Mouse (Mus musculus) common myeloid progenitor, adult 5-6 weeks (primary cell): Measurements from ENCODE around the gene Shroom3. TPM values are rescaled to one million over a fixed set of nuclear protein-coding genes. Genes with fewer than 3 reads are reported as not detected.

ENCODE experiments used
- ATAC-seq: replicated peaks from 2 replicates; pipeline ENCODE4 v1.8.0; 2016; ENCODE audit warnings: low read depth, mild to moderate bottlenecking, moderate TSS enrichment, inconsistent platforms; ENCODE audit not compliant: poor library complexity, severe bottlenecking
- total RNA-seq: library from RNA; stranded (forward); fragments of 200-1000, 187-1606 nt; gene quantifications from 2 replicates; pipeline ENCODE4 v1.2.3, GENCODE M21; 2017

Gene Shroom3
- total RNA-seq, result 0.05 TPM in 1 of 2 replicates, not detected in the other

- no peak for ATAC-seq
Measured at GRCm38 (mm10) chr5:92683351-92683807, at the start of gene Shroom3. Gene Shroom3, plus strand, starts transcription at chr5:92683435.

- no peak for ATAC-seq
Measured at GRCm38 (mm10) chr5:92633526-92633925, 49.7 kb upstream of the Shroom3 start.

GRCm38 (mm10) chr5:92634916-92635315 is 48.3 kb upstream of the Shroom3 start:
- ATAC-seq, result no peak

- ATAC-seq, result no peak
Measured at GRCm38 (mm10) chr5:92635891-92636290, 47.3 kb upstream of the Shroom3 start.

- ATAC-seq, result no peak
Measured at GRCm38 (mm10) chr5:92640861-92641260, 42.4 kb upstream of the Shroom3 start.

DNA sequence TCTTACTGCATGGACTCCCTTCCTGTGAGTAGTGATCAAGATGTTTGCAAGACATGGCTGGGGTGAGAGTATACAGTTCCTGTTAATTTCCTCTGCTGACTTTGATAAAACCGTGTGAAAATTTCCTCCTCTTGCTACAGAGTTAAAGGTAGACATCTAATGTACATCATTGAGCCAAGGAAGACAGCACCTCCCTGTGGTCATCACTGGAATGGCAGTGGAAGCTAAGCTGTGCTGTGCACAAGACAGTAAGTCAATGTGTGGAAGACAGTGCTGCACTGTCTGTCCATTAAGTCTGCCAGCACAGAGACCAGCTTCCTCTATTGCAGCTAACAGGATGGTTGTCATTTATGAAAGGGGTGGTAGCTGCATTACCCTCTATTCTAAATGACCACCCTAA is 27.0 kb upstream of the Shroom3 start:
- peak; percentile 97 for ATAC-seq

GRCm38 (mm10) chr5:92664321-92664720 is 18.9 kb upstream of the Shroom3 start:
- ATAC-seq, result no peak

- ATAC-seq, result peak; percentile 76
Measured at GRCm38 (mm10) chr5:92666860-92667259, 16.4 kb upstream of the Shroom3 start.

GRCm38 (mm10) chr5:92674859-92675573 is 8.2 kb upstream of the Shroom3 start, which contains the start of gene Ccdc158:
Gene Ccdc158, minus strand, starts transcription at chr5:92675271.
- peak; percentile 86 for ATAC-seq

GRCm38 (mm10) chr5:92675574-92675920 is 7.7 kb upstream of the Shroom3 start:
- no peak for ATAC-seq

GRCm38 (mm10) chr5:92679441-92679840 is 3.8 kb upstream of the Shroom3 start:
- ATAC-seq, result no peak

GRCm38 (mm10) chr5:92681861-92682260 is 1.4 kb upstream of the Shroom3 start:
- ATAC-seq, result no peak

GRCm38 (mm10) chr5:92682621-92683348 is 450 bp upstream of the Shroom3 start:
- ATAC-seq, result peak; percentile 29; the same call in 1 of the 2 replicates

DNA sequence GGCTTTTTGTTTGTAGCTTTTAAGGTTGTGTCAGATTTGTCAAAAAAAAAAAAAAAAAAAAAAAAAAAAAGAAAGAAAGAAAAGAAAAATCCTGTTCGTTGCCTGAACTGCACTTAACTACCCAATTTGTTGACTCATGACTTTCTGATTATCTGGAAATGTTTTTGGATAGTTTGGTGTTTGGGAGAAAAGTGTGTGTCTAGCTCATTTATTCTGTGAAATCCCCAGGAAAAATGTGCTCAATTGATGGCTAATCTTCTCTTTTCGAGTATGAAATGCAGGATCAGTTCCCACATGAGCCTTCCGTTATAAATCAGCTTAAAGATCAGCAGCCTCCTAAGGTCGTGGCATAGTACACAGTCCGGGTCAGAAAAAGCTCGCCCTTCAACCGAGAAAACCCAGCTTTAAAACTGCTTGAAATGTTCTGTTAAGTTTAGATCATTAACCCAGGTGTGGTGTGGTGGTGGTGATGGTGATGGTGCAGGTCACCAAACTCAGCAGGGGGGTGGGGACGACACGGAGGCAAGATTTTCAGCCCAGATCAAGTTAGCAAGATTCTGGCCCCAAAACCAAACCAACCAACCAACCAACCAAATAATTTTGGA is 738 bp downstream of the Shroom3 start:
- ATAC-seq, result no peak

- no peak for ATAC-seq
Measured at GRCm38 (mm10) chr5:92684715-92685460, 1.7 kb downstream of the Shroom3 start.

DNA sequence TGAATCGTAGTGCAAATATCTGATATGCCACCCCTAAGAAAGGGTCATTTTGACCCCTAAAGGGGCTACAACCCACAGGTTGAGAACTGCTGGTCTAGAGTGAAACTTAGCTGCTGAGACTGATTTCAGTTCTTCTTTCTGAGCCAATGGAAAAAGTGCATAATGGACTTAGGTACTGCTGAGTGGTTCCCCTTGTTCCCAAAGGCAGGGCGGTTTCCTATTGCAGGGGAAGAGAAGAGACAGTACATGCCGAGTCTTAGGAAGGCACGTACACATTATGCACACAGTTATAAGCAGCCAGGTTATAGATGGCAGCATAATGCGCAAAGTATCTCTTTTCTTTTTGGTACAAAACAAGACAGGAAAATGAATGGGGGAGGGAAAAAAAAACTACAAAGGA is 4.9 kb downstream of the Shroom3 start:
- ATAC-seq, result no peak

DNA sequence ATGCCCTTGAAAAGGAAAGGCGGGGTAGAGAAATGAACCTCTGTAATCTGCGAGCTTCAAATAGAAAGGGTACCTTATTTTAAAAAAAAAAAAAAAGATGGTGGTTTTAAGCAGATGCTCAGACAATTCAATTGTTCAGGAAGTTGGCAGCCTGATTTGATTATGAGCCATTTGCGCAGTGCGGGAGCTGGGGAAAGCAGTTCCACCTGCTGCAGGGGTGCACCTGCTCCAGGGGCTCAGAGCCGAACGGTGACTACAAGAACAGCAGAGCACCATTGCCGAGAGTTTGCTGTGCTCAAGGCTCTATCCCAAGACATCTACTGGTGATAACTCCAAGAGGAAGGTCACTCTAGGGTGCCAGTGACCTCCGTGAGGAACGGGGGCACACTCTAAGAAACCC is 5.3 kb downstream of the Shroom3 start:
- ATAC-seq, result no peak

GRCm38 (mm10) chr5:92692206-92693007 is 9.2 kb downstream of the Shroom3 start:
- no peak for ATAC-seq

GRCm38 (mm10) chr5:92693744-92694143 is 10.5 kb downstream of the Shroom3 start:
- ATAC-seq, result no peak
